Comparison of ENCODE assay signal across 27 mouse cellular contexts in genomic region chr2:174082380-174082918, GRCm38 (mm10). TPM values are rescaled to one million over a fixed set of nuclear protein-coding genes. Genes with fewer than 3 reads are reported as not detected.
DNase-seq lines count a peak whose midpoint lies in the region; ATAC-seq and TF ChIP-seq lines count a peak whose summit lies in the region.
"Had no signal": no experiment of that assay in that cellular context is flagged by ENCODE, and none has a peak within 500 bp of the region (broad histone marks: within the 10 kb centered on the region; RNA-seq: fewer than 3 reads in every experiment).

No protein-coding gene starts in this region.

- no peak for ATAC-seq in embryonic facial prominence, embryonic 13.5 days (ENCODE audit: insufficient number of reproducible peaks, insufficient read depth, low FRiP score, low TSS enrichment, low read depth)
- ATAC-seq in limb, embryonic 12.5 days (ENCODE audit: insufficient number of reproducible peaks, insufficient read depth, low FRiP score, low TSS enrichment, low read depth), result no peak
- ATAC-seq in neural tube, embryonic 13.5 days (ENCODE audit: low read depth), result no peak
- no peak for ATAC-seq in neural tube, embryonic 15.5 days (ENCODE audit: low FRiP score)
- no peak for ATAC-seq in forebrain, postnatal 0 days
- ATAC-seq: activated CD4-positive, CD25-positive, alpha-beta regulatory T cell, adult 4 months; forebrain, embryonic 15.5 days; inflammation-experienced regulatory T-cells, adult 6 months had no signal

- peaks cover 23% of the 10 kb centered on the region for H3K4me1 ChIP-seq in embryonic facial prominence, embryonic 13.5 days
- peaks cover 25% of the 10 kb centered on the region for H3K4me1 ChIP-seq in embryonic facial prominence, embryonic 10.5 days
- H3K4me1 ChIP-seq in limb, embryonic 12.5 days (replicated peaks), result peaks cover 31% of the 10 kb centered on the region
- H3K4me1 ChIP-seq in limb, embryonic 10.5 days, result peaks cover 30% of the 10 kb centered on the region
- peaks cover 68% of the 10 kb centered on the region for H3K4me1 ChIP-seq in neural tube, embryonic 13.5 days (replicated peaks)
- H3K4me1 ChIP-seq in neural tube, embryonic 15.5 days, result peaks cover 23% of the 10 kb centered on the region
- peaks cover 8% of the 10 kb centered on the region; the same call in 1 of the 2 replicates for H3K4me1 ChIP-seq in forebrain, postnatal 0 days (ENCODE audit: insufficient read depth)

- no peaks in the 10 kb centered on the region for H3K9me3 ChIP-seq in embryonic facial prominence, embryonic 13.5 days
- H3K9me3 ChIP-seq in embryonic facial prominence, embryonic 10.5 days, result no peaks in the 10 kb centered on the region
- H3K9me3 ChIP-seq in limb, embryonic 12.5 days, result no peaks in the 10 kb centered on the region
- no peaks in the 10 kb centered on the region for H3K9me3 ChIP-seq in limb, embryonic 10.5 days (replicated peaks)
- H3K9me3 ChIP-seq in neural tube, embryonic 13.5 days, result no peaks in the 10 kb centered on the region
- no peaks in the 10 kb centered on the region for H3K9me3 ChIP-seq in neural tube, embryonic 15.5 days (replicated peaks)
- no peaks in the 10 kb centered on the region for H3K9me3 ChIP-seq in forebrain, postnatal 0 days (ENCODE audit: low read length)
- H3K9me3 ChIP-seq: forebrain, embryonic 10.5 days; forebrain, embryonic 15.5 days; heart, embryonic 13.5 days; hindbrain, embryonic 15.5 days had no signal

- 66% methylated on average over 3 of the region's 3 CpGs for WGBS in embryonic facial prominence, embryonic 13.5 days
- WGBS in embryonic facial prominence, embryonic 10.5 days, result 78% methylated on average over 3 of the region's 3 CpGs
- WGBS in limb, embryonic 12.5 days, result 59% methylated on average over 3 of the region's 3 CpGs
- 85% methylated on average over 3 of the region's 3 CpGs for WGBS in limb, embryonic 10.5 days
- WGBS in neural tube, embryonic 13.5 days, result 78% methylated on average over 3 of the region's 3 CpGs
- 72% methylated on average over 3 of the region's 3 CpGs for WGBS in neural tube, embryonic 15.5 days
- 80% methylated on average over 3 of the region's 3 CpGs for WGBS in forebrain, postnatal 0 days

- DNase-seq in embryonic facial prominence, embryonic 10.5 days (ENCODE audit: low spot score), result no peak
- DNase-seq in limb, embryonic 10.5 days (ENCODE audit: low spot score), result no peak
- no peak for DNase-seq in forebrain, postnatal 0 days
- no peak for DNase-seq in yolk sac, embryonic 10.5 days (ENCODE audit: low spot score)
- DNase-seq: adrenal gland, adult 8-10 months; cerebellum, adult 8-10 months; cerebellum, postnatal 25 days; gastrocnemius, postnatal 10 days; heart, postnatal 10 days; kidney, adult 8-10 months; kidney, postnatal 25 days; midbrain, embryonic 14.5 days; right cerebral cortex, postnatal 25 days; thymus, postnatal 4 days had no signal

- H3K27ac ChIP-seq in embryonic facial prominence, embryonic 13.5 days, result peak overlapping the region; percentile 22; the same call in 1 of the 2 replicates
- no peak overlapping the region for H3K27ac ChIP-seq in embryonic facial prominence, embryonic 10.5 days (replicated peaks)
- H3K27ac ChIP-seq in limb, embryonic 12.5 days, result peak overlapping the region; percentile 53; the same call in 1 of the 2 replicates
- H3K27ac ChIP-seq in limb, embryonic 10.5 days, result no peak overlapping the region
- H3K27ac ChIP-seq in neural tube, embryonic 13.5 days (replicated peaks), result 0 out of 2 replicates have a peak overlapping the region, but pooled peaks have one; percentile 42
- no peak overlapping the region for H3K27ac ChIP-seq in neural tube, embryonic 15.5 days (replicated peaks)
- H3K27ac ChIP-seq in forebrain, postnatal 0 days (ENCODE audit: low read depth, low read length), result no peak overlapping the region
- H3K27ac ChIP-seq: forebrain, embryonic 10.5 days; forebrain, embryonic 15.5 days; heart, embryonic 13.5 days; hindbrain, embryonic 15.5 days; left cerebral cortex, adult 2 months had no signal

- no peak overlapping the region for H3K9ac ChIP-seq in embryonic facial prominence, embryonic 13.5 days
- H3K9ac ChIP-seq in limb, embryonic 12.5 days (replicated peaks), result no peak overlapping the region
- H3K9ac ChIP-seq in neural tube, embryonic 13.5 days, result no peak overlapping the region
- H3K9ac ChIP-seq in neural tube, embryonic 15.5 days (replicated peaks), result no peak overlapping the region
- no peak overlapping the region for H3K9ac ChIP-seq in forebrain, postnatal 0 days
- H3K9ac ChIP-seq: forebrain, embryonic 15.5 days; heart, embryonic 13.5 days; hindbrain, embryonic 15.5 days had no signal

- H3K36me3 ChIP-seq in embryonic facial prominence, embryonic 13.5 days, result 0 out of 2 replicates have a peak, but pooled peaks cover 3% of the 10 kb centered on the region
- peaks cover 12% of the 10 kb centered on the region for H3K36me3 ChIP-seq in embryonic facial prominence, embryonic 10.5 days (replicated peaks)
- peaks cover 9% of the 10 kb centered on the region; the same call in 1 of the 2 replicates for H3K36me3 ChIP-seq in limb, embryonic 12.5 days
- peaks cover 14% of the 10 kb centered on the region for H3K36me3 ChIP-seq in limb, embryonic 10.5 days
- H3K36me3 ChIP-seq in neural tube, embryonic 13.5 days, result no peaks in the 10 kb centered on the region
- no peaks in the 10 kb centered on the region for H3K36me3 ChIP-seq in neural tube, embryonic 15.5 days
- H3K36me3 ChIP-seq in forebrain, postnatal 0 days (ENCODE audit: insufficient read depth), result no peaks in the 10 kb centered on the region
- H3K36me3 ChIP-seq: forebrain, embryonic 15.5 days; heart, embryonic 13.5 days; hindbrain, embryonic 15.5 days had no signal

- no peak overlapping the region for H3K4me3 ChIP-seq in embryonic facial prominence, embryonic 13.5 days
- no peak overlapping the region for H3K4me3 ChIP-seq in embryonic facial prominence, embryonic 10.5 days
- no peak overlapping the region for H3K4me3 ChIP-seq in limb, embryonic 12.5 days (replicated peaks)
- no peak overlapping the region for H3K4me3 ChIP-seq in limb, embryonic 10.5 days
- no peak overlapping the region for H3K4me3 ChIP-seq in neural tube, embryonic 13.5 days
- H3K4me3 ChIP-seq in neural tube, embryonic 15.5 days (replicated peaks), result no peak overlapping the region
- H3K4me3 ChIP-seq in forebrain, postnatal 0 days (ENCODE audit: low read depth, low read length), result no peak overlapping the region
- H3K4me3 ChIP-seq: forebrain, embryonic 10.5 days; forebrain, embryonic 15.5 days; heart, embryonic 13.5 days; hindbrain, embryonic 15.5 days; left cerebral cortex, adult 2 months had no signal

- no peak overlapping the region for H3K4me2 ChIP-seq in embryonic facial prominence, embryonic 13.5 days
- H3K4me2 ChIP-seq in limb, embryonic 12.5 days, result no peak overlapping the region
- H3K4me2 ChIP-seq in neural tube, embryonic 13.5 days, result no peak overlapping the region
- no peak overlapping the region for H3K4me2 ChIP-seq in neural tube, embryonic 15.5 days
- no peak overlapping the region for H3K4me2 ChIP-seq in forebrain, postnatal 0 days (ENCODE audit: low read depth)
- H3K4me2 ChIP-seq: forebrain, embryonic 15.5 days; heart, embryonic 13.5 days; hindbrain, embryonic 15.5 days; liver, embryonic 11.5 days had no signal

- TF ChIP-seq CTCF in forebrain, postnatal 0 days (IDR thresholded peaks at IDR 0.05; ENCODE audit: low read depth), result no peak

- no peaks in the 10 kb centered on the region for H3K27me3 ChIP-seq in embryonic facial prominence, embryonic 13.5 days
- H3K27me3 ChIP-seq in embryonic facial prominence, embryonic 10.5 days (replicated peaks; ENCODE audit: low read depth, poor library complexity, severe bottlenecking), result no peaks in the 10 kb centered on the region
- H3K27me3 ChIP-seq in limb, embryonic 12.5 days, result no peaks in the 10 kb centered on the region
- no peaks in the 10 kb centered on the region for H3K27me3 ChIP-seq in limb, embryonic 10.5 days (ENCODE audit: low read depth, poor library complexity, severe bottlenecking)
- no peaks in the 10 kb centered on the region for H3K27me3 ChIP-seq in neural tube, embryonic 13.5 days
- H3K27me3 ChIP-seq in neural tube, embryonic 15.5 days (replicated peaks), result no peaks in the 10 kb centered on the region
- H3K27me3 ChIP-seq in forebrain, postnatal 0 days (ENCODE audit: insufficient read depth, low read length), result no peaks in the 10 kb centered on the region
- H3K27me3 ChIP-seq: CH12.LX; forebrain, embryonic 15.5 days; heart, embryonic 13.5 days; hindbrain, embryonic 15.5 days had no signal

RNA-seq across cellular contexts. Expression of gene Stx16, which starts 6.3 kb away (rescaled TPM):
- 13.5 and 15.5 TPM in 2 replicates for polyA plus RNA-seq in embryonic facial prominence, embryonic 13.5 days (2015; fragmentation: Nextera tagmentation; extraction: Ambion mirVana)
- polyA plus RNA-seq in embryonic facial prominence, embryonic 10.5 days (2016; fragmentation: Nextera tagmentation; extraction: Ambion mirVana), result 10.6 and 11.2 TPM in 2 replicates
- 12.7 and 13.6 TPM in 2 replicates for polyA plus RNA-seq in limb, embryonic 12.5 days (2016; fragmentation: Nextera tagmentation; extraction: Ambion mirVana)
- 10.0 and 12.4 TPM in 2 replicates for polyA plus RNA-seq in limb, embryonic 10.5 days (2016; fragmentation: Nextera tagmentation; extraction: Ambion mirVana)
- polyA plus RNA-seq in neural tube, embryonic 13.5 days (2015; fragmentation: Nextera tagmentation; extraction: Ambion mirVana), result 10.6 and 11.6 TPM in 2 replicates
- 10.4 and 10.9 TPM in 2 replicates for polyA plus RNA-seq in neural tube, embryonic 15.5 days (2015; fragmentation: Nextera tagmentation; extraction: Ambion mirVana)
- 34.5 and 37.4 TPM in 2 replicates for total RNA-seq in forebrain, postnatal 0 days (2014; rRNA removed)
- 6.1 and 11.0 TPM in 2 replicates for polyA plus RNA-seq in forebrain, postnatal 0 days (2015; fragmentation: Nextera tagmentation; extraction: Ambion mirVana)

RNA-seq across cellular contexts. Expression of gene Npepl1, which starts 27.7 kb away (rescaled TPM):
- polyA plus RNA-seq in embryonic facial prominence, embryonic 13.5 days (2015; fragmentation: Nextera tagmentation; extraction: Ambion mirVana), result 52.0 and 55.7 TPM in 2 replicates
- polyA plus RNA-seq in embryonic facial prominence, embryonic 10.5 days (2016; fragmentation: Nextera tagmentation; extraction: Ambion mirVana), result 38.4 and 40.5 TPM in 2 replicates
- 52.6 and 56.6 TPM in 2 replicates for polyA plus RNA-seq in limb, embryonic 12.5 days (2016; fragmentation: Nextera tagmentation; extraction: Ambion mirVana)
- polyA plus RNA-seq in limb, embryonic 10.5 days (2016; fragmentation: Nextera tagmentation; extraction: Ambion mirVana), result 29.7 and 36.2 TPM in 2 replicates
- 18.0 and 18.1 TPM in 2 replicates for polyA plus RNA-seq in neural tube, embryonic 13.5 days (2015; fragmentation: Nextera tagmentation; extraction: Ambion mirVana)
- polyA plus RNA-seq in neural tube, embryonic 15.5 days (2015; fragmentation: Nextera tagmentation; extraction: Ambion mirVana), result 14.1 and 26.0 TPM in 2 replicates
- total RNA-seq in forebrain, postnatal 0 days (2014; rRNA removed), result 9.5 and 15.1 TPM in 2 replicates
- 17.0 TPM in 2 replicates for polyA plus RNA-seq in forebrain, postnatal 0 days (2015; fragmentation: Nextera tagmentation; extraction: Ambion mirVana)

Comparison
In these comparisons a context has a peak if more than half of its experiments do, and no peak if none do; other contexts are left out.
1. H3K27ac ChIP-seq: peak in embryonic facial prominence, embryonic 13.5 days (single experiment), limb, embryonic 12.5 days (single experiment) and neural tube, embryonic 13.5 days (single experiment); none in embryonic facial prominence, embryonic 10.5 days (single experiment), limb, embryonic 10.5 days (single experiment), neural tube, embryonic 15.5 days (single experiment) and forebrain, postnatal 0 days (single experiment).